ENCODE assay signal across 8 mouse cellular contexts in the genomic region with DNA sequence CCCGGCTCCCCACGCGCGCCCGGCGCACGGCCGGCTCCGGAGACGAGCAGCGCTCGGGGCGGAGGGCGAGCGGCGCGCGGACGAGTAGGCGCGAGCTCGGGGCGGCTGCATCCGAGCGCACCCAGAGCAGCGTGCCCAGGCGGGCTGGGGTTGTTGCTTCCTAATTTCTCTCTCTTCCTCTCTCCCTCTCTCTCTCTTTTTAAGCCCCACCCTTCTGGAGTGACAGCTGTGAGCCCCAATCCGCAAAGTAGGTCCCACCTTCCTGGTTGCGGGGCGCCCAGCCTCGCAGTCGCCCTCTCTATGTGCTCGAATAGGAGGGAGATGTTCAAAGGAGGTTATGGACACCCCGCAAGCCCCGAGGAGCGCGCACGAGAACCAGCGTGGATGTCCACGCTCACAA. TPM values are rescaled to one million over a fixed set of nuclear protein-coding genes. Genes with fewer than 3 reads are reported as not detected.
DNase-seq lines count a peak whose midpoint lies in the region; ATAC-seq and TF ChIP-seq lines count a peak whose summit lies in the region.

Gene Tmem132d, minus strand, starts transcription at position 162 of the 400 bp plus-strand sequence.

- H3K4me2 ChIP-seq in hindbrain, embryonic 13.5 days, result peak within 1 kb of the TSS; percentile 89
- H3K4me2 ChIP-seq in limb, embryonic 11.5 days (ENCODE audit: low read depth, severe bottlenecking), result peak within 1 kb of the TSS; percentile 89
- peak within 1 kb of the TSS; percentile 96 for H3K4me2 ChIP-seq in neural tube, embryonic 15.5 days

- TF ChIP-seq EP300 in ES-Bruce4 (IDR thresholded peaks at IDR 0.05; ENCODE audit: insufficient read depth, low read depth, low read length), result no peak

- H3K36me3 ChIP-seq in ES-Bruce4 (ENCODE audit: control insufficient read depth, insufficient read depth, low read length, poor library complexity, severe bottlenecking), result no peaks in the 10 kb centered on the region
- H3K36me3 ChIP-seq in hindbrain, embryonic 13.5 days, result no peaks in the 10 kb centered on the region
- no peaks in the 10 kb centered on the region for H3K36me3 ChIP-seq in limb, embryonic 11.5 days (ENCODE audit: control insufficient read depth, insufficient read depth, low read length)
- no peaks in the 10 kb centered on the region for H3K36me3 ChIP-seq in neural tube, embryonic 15.5 days

- peak within 1 kb of the TSS; percentile 63 for H3K4me3 ChIP-seq in ES-Bruce4 (ENCODE audit: low read depth, low read length)
- peak within 1 kb of the TSS; percentile 52 for H3K4me3 ChIP-seq in hindbrain, embryonic 13.5 days
- peak within 1 kb of the TSS; percentile 35 for H3K4me3 ChIP-seq in limb, embryonic 11.5 days (ENCODE audit: low read depth, low read length)
- H3K4me3 ChIP-seq in neural tube, embryonic 15.5 days (replicated peaks), result peak within 1 kb of the TSS; percentile 53

- H3K9me3 ChIP-seq in ES-Bruce4 (replicated peaks; ENCODE audit: control insufficient read depth, insufficient read depth, low read length, poor library complexity, severe bottlenecking), result no peaks in the 10 kb centered on the region
- no peaks in the 10 kb centered on the region for H3K9me3 ChIP-seq in hindbrain, embryonic 13.5 days
- H3K9me3 ChIP-seq in limb, embryonic 11.5 days (ENCODE audit: control insufficient read depth, low read length), result no peaks in the 10 kb centered on the region
- no peaks in the 10 kb centered on the region for H3K9me3 ChIP-seq in neural tube, embryonic 15.5 days (replicated peaks)

- H3K27me3 ChIP-seq in ES-Bruce4 (ENCODE audit: control insufficient read depth, insufficient read depth, low read length, poor library complexity, severe bottlenecking), result peaks cover 8% of the 10 kb centered on the region; the same call in 1 of the 2 replicates
- peaks cover 78% of the 10 kb centered on the region for H3K27me3 ChIP-seq in hindbrain, embryonic 13.5 days
- peaks cover 50% of the 10 kb centered on the region for H3K27me3 ChIP-seq in limb, embryonic 11.5 days (ENCODE audit: control insufficient read depth, insufficient read depth, low read length)
- peaks cover 69% of the 10 kb centered on the region for H3K27me3 ChIP-seq in neural tube, embryonic 15.5 days (replicated peaks)

- 0 out of 2 replicates have a peak, but pooled peaks have one; percentile 36 for ATAC-seq in hindbrain, embryonic 13.5 days (ENCODE audit: low FRiP score)
- peak; percentile 31; the same call in 1 of the 2 replicates for ATAC-seq in limb, embryonic 11.5 days (ENCODE audit: insufficient number of reproducible peaks, low FRiP score, low TSS enrichment, low read depth)
- peak; percentile 66; the same call in 1 of the 2 replicates for ATAC-seq in neural tube, embryonic 15.5 days (ENCODE audit: low FRiP score)
- ATAC-seq in inflammation-experienced regulatory T-cells, adult 6 months, result no peak

- no peak for TF ChIP-seq POLR2A in ES-Bruce4 (IDR thresholded peaks at IDR 0.05; ENCODE audit: insufficient read depth, low read length)

- H3K4me1 ChIP-seq in ES-Bruce4 (ENCODE audit: control insufficient read depth, insufficient read depth, low read length), result no peaks in the 10 kb centered on the region
- H3K4me1 ChIP-seq in hindbrain, embryonic 13.5 days (replicated peaks), result peaks cover 27% of the 10 kb centered on the region
- H3K4me1 ChIP-seq in limb, embryonic 11.5 days (ENCODE audit: control insufficient read depth, insufficient read depth, low read length), result no peaks in the 10 kb centered on the region
- H3K4me1 ChIP-seq in neural tube, embryonic 15.5 days, result peaks cover 25% of the 10 kb centered on the region

- under 1% methylated on average over 40 of the region's 40 CpGs for WGBS in hindbrain, embryonic 13.5 days
- 2% methylated on average over 17 of the region's 40 CpGs for WGBS in limb, embryonic 11.5 days
- 1% methylated on average over 36 of the region's 40 CpGs for WGBS in neural tube, embryonic 15.5 days

- DNase-seq in embryo, embryonic 10.5 days (ENCODE audit: low spot score), result peak; percentile 42
- peak; percentile 45 for DNase-seq in limb, embryonic 11.5 days (ENCODE audit: low spot score)
- no peak for DNase-seq in adrenal gland, adult 18-20 months (ENCODE audit: low spot score in 2 of 2)
- no peak for DNase-seq in MN1 (ENCODE audit: low spot score)

- H3K27ac ChIP-seq in ES-Bruce4 (ENCODE audit: insufficient read depth, low read length), result no peak within 1 kb of the TSS
- no peak within 1 kb of the TSS for H3K27ac ChIP-seq in hindbrain, embryonic 13.5 days
- no peak within 1 kb of the TSS for H3K27ac ChIP-seq in limb, embryonic 11.5 days (replicated peaks; ENCODE audit: low read depth, low read length)
- H3K27ac ChIP-seq in neural tube, embryonic 15.5 days (replicated peaks), result no peak within 1 kb of the TSS

- TF ChIP-seq CTCF in ES-Bruce4 (IDR thresholded peaks at IDR 0.05; ENCODE audit: low read depth, low read length), result no peak

- H3K9ac ChIP-seq in ES-Bruce4 (ENCODE audit: low read depth, poor library complexity, severe bottlenecking), result peak within 1 kb of the TSS; percentile 53
- peak within 1 kb of the TSS; percentile 70 for H3K9ac ChIP-seq in hindbrain, embryonic 13.5 days
- H3K9ac ChIP-seq in limb, embryonic 11.5 days (ENCODE audit: low read length), result no peak within 1 kb of the TSS
- H3K9ac ChIP-seq in neural tube, embryonic 15.5 days (replicated peaks), result peak within 1 kb of the TSS; percentile 55

RNA-seq across cellular contexts. Expression of gene Tmem132d, which starts in this region (rescaled TPM):
- polyA plus RNA-seq in ES-Bruce4 (2011; ENCODE audit: insufficient read depth, insufficient read length, low read depth, missing spikeins), result 0.19 and 0.32 TPM in 2 replicates
- 1.9 and 2.8 TPM in 2 replicates for polyA plus RNA-seq in hindbrain, embryonic 13.5 days (2015; fragmentation: Nextera tagmentation; extraction: Ambion mirVana)
- 0.47 and 0.60 TPM in 2 replicates for polyA plus RNA-seq in limb, embryonic 11.5 days (2014; fragmentation: Nextera tagmentation; extraction: Ambion mirVana)
- 3.0 and 3.1 TPM in 2 replicates for polyA plus RNA-seq in neural tube, embryonic 15.5 days (2015; fragmentation: Nextera tagmentation; extraction: Ambion mirVana)
- under 1 TPM in 1 of 2 experiments, not detected in 1; 0.06 TPM for total RNA-seq in adrenal gland, adult 18-20 months (2021)
- not detected for polyA plus RNA-seq in inflammation-experienced regulatory T-cells, adult 6 months (2017; shearing (Covaris generic))

Comparison
In these comparisons a context has a peak if more than half of its experiments do, and no peak if none do; other contexts are left out.
1. Peak in DNase-seq, ATAC-seq, H3K4me3 ChIP-seq and H3K4me2 ChIP-seq in limb, embryonic 11.5 days; RNA of the gene not detected or under 1 TPM.